Mouse (Mus musculus) lung, embryonic 15.5 days (tissue): Measurements from ENCODE around the gene Tmem151a. TPM values are rescaled to one million over a fixed set of nuclear protein-coding genes. Genes with fewer than 3 reads are reported as not detected.

Experiments used
- ATAC-seq: fragments of 200-750 bp; cut with Nextera tagmentation; 2 replicates; pipeline ENCODE4 v1.8.0; 2017; ENCODE audit warnings: moderate number of reproducible peaks, borderline replicate concordance; ENCODE audit not compliant: low FRiP score, low TSS enrichment; ENCODE audit errors: extremely low read depth
- H3K27ac ChIP-seq: fragments of 300-500 bp; sonication (generic); 2 replicates; pipeline ENCODE4 v1.5.1; 2015; ENCODE audit warnings: moderate library complexity, mild to moderate bottlenecking, inconsistent platforms
- H3K27me3 ChIP-seq: fragments of 300-500 bp; sonication (generic); 2 replicates; pipeline ENCODE4 v1.6.1; 2015; ENCODE audit warnings: inconsistent platforms
- H3K36me3 ChIP-seq: fragments of 300-500 bp; sonication (generic); 2 replicates; pipeline ENCODE4 v1.6.1; 2015; ENCODE audit warnings: inconsistent platforms
- H3K4me1 ChIP-seq: fragments of 300-500 bp; sonication (generic); 2 replicates; pipeline ENCODE4 v1.6.1; 2015; ENCODE audit warnings: inconsistent platforms
- H3K4me2 ChIP-seq: fragments of 300-500 bp; sonication (generic); 2 replicates; pipeline ENCODE4 v1.6.1; 2015; ENCODE audit warnings: inconsistent platforms, mild to moderate bottlenecking, moderate library complexity
- H3K4me3 ChIP-seq: fragments of 300-500 bp; sonication (generic); 2 replicates; pipeline ENCODE4 v1.5.1; 2015; ENCODE audit warnings: mild to moderate bottlenecking, inconsistent platforms
- H3K9ac ChIP-seq: fragments of 300-500 bp; sonication (generic); 2 replicates; pipeline ENCODE4 v1.6.1; 2015; ENCODE audit warnings: inconsistent platforms
- H3K9me3 ChIP-seq: fragments of 300-500 bp; sonication (generic); 2 replicates; pipeline ENCODE4 v1.6.1; 2016; ENCODE audit warnings: inconsistent platforms
- WGBS: fragments of 180-500 bp; shearing (Covaris S2); methylation state at CpG from one replicate; pipeline ENCODE4 v1.1.7; 2015; 5-methylcytosine and 5-hydroxymethylcytosine counted together
- polyA plus RNA-seq: library from polyadenylated mRNA; unstranded; fragments of >200 nt; fragmentation: Nextera tagmentation; extraction: Ambion mirVana; gene quantifications from 2 replicates; pipeline ENCODE4 v1.2.1, GENCODE M21; 2015

The Tmem151a gene
- polyA plus RNA-seq, 1 experiment from 2014 or later, result 4.6 TPM

DNA sequence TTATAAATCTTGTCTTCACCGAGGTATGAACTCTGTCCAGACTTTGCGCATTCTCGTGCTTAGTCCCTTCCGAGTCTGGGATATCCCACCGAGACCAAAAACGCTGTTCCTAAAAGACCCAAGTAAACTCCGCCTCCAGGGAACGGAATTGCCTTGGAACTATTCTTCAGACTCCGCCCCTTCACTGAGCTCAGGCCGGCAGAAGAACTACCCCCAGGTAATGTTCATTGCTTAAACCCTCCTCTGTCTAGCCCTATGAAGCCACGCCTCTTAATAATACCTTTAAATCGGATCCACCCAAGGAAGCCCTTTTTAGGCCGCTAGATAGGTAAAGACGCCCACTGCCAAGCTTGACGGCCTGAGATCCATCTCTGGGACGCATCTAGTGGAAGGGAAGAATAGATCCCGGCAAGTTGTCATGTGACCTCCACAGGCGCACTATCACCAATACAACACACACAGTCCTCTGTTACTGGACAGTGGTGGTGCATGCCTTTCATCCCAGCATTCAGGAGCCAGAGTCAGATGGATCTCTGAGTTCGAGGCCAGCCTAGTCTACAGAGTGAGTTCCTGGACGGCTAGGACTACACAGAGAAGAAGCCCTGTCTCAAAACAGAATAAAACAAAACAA is 12.8 kb downstream of the Tmem151a start:
- peaks cover 44% of the 10 kb centered on the region for H3K4me1 ChIP-seq
- peak overlapping the region; percentile 62 for H3K4me3 ChIP-seq
- peak overlapping the region; percentile 87 for H3K4me2 ChIP-seq
- H3K36me3 ChIP-seq, result no peaks in the 10 kb centered on the region
- peaks cover 41% of the 10 kb centered on the region for H3K27me3 ChIP-seq
- ATAC-seq, result peak; percentile 29
- H3K27ac ChIP-seq, result peak overlapping the region; percentile 88
- 0 out of 2 replicates have a peak overlapping the region, but pooled peaks have one; percentile 65 for H3K9ac ChIP-seq
- 2% methylated on average over 20 of the region's 20 CpGs for WGBS
- no peaks in the 10 kb centered on the region for H3K9me3 ChIP-seq

GRCm38 (mm10) chr19:5071545-5072369 is 13.6 kb downstream of the Tmem151a start:
- WGBS, result under 1% methylated on average over 40 of the region's 40 CpGs
- Histone ChIP-seq H3K27ac (peak overlapping the region; percentile 88), H3K9me3 (no peaks in the 10 kb centered on the region), H3K27me3 (peaks cover 49% of the 10 kb centered on the region), H3K4me1 (peaks cover 52% of the 10 kb centered on the region), H3K4me3 (peak overlapping the region; percentile 62), H3K36me3 (no peaks in the 10 kb centered on the region), H3K9ac (peak overlapping the region; percentile 65), H3K4me2 (peak overlapping the region; percentile 87)
- peak; percentile 80 for ATAC-seq

- no peak for ATAC-seq
- 6% methylated on average over 11 of the region's 11 CpGs for WGBS
- Histone ChIP-seq H3K36me3 (no peaks in the 10 kb centered on the region), H3K27ac (peak overlapping the region; percentile 88), H3K9me3 (no peaks in the 10 kb centered on the region), H3K4me3 (peak overlapping the region; percentile 62), H3K4me1 (peaks cover 55% of the 10 kb centered on the region), H3K9ac (peak overlapping the region; percentile 65), H3K4me2 (peak overlapping the region; percentile 87), H3K27me3 (peaks cover 50% of the 10 kb centered on the region)
These were observed 14.3 kb downstream of the Tmem151a start for GRCm38 (mm10) chr19:5071077-5071476.

DNA sequence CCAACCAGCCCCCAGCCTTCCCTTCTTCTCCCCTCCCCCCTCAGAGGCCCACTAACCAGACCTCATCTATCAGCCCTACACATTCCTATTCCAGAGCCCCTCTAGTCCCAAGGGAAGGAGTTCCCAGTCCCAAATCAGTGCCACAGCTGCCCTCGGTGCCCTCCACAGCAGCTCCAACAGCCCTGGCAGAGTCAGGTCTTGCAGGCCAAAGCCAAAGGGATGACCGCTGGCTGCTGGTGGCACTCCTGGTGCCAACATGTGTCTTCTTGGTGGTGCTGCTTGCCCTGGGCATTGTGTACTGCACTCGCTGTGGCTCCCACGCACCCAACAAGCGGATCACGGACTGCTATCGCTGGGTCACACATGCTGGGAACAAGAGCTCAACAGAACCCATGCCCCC is 15.4 kb downstream of the Tmem151a start:
- H3K9ac ChIP-seq, result peak overlapping the region; percentile 65
- peak overlapping the region; percentile 62 for H3K4me3 ChIP-seq
- no peaks in the 10 kb centered on the region for H3K9me3 ChIP-seq
- WGBS, result 55% methylated on average over 7 of the region's 7 CpGs
- ATAC-seq, result no peak
- H3K4me2 ChIP-seq, result peak overlapping the region; percentile 87
- H3K36me3 ChIP-seq, result no peaks in the 10 kb centered on the region
- peaks cover 50% of the 10 kb centered on the region for H3K27me3 ChIP-seq
- peak overlapping the region; percentile 56 for H3K27ac ChIP-seq
- H3K4me1 ChIP-seq, result peaks cover 62% of the 10 kb centered on the region

- 61% methylated on average over 5 of the region's 5 CpGs for WGBS
- Histone ChIP-seq H3K27ac (peak overlapping the region; percentile 56; the same call in 1 of the 2 replicates), H3K9ac (peak overlapping the region; percentile 65), H3K4me3 (peak overlapping the region; percentile 62), H3K27me3 (peaks cover 50% of the 10 kb centered on the region), H3K4me2 (peak overlapping the region; percentile 87), H3K36me3 (no peaks in the 10 kb centered on the region), H3K9me3 (no peaks in the 10 kb centered on the region), H3K4me1 (peaks cover 62% of the 10 kb centered on the region)
- no peak for ATAC-seq
These were observed 15.8 kb downstream of the Tmem151a start for GRCm38 (mm10) chr19:5069486-5069885.

DNA sequence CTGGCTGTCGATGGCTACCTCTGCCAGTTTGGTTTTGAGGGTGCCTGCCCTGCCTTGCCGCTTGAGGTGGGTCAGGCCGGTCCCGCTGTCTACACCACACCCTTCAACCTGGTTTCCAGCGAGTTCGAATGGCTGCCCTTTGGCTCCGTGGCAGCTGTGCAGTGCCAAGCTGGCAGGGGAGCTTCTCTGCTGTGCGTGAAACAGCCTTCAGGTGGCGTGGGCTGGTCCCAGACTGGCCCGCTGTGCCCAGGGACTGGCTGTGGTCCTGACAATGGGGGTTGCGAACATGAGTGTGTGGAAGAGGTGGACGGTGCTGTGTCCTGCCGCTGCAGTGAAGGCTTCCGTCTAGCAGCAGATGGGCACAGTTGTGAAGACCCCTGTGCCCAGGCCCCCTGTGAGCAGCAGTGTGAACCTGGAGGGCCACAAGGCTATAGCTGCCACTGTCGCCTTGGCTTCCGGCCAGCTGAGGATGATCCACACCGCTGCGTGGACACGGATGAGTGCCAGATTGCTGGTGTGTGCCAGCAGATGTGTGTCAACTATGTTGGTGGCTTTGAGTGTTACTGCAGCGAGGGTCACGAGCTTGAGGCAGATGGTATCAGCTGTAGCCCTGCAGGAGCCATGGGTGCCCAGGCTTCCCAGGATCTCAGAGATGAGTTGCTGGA is 16.6 kb downstream of the Tmem151a start:
- Histone ChIP-seq H3K4me3 (peak overlapping the region; percentile 62), H3K9ac (peak overlapping the region; percentile 65), H3K9me3 (no peaks in the 10 kb centered on the region), H3K27me3 (peaks cover 46% of the 10 kb centered on the region), H3K27ac (peak overlapping the region; percentile 75), H3K4me1 (peaks cover 62% of the 10 kb centered on the region), H3K4me2 (peak overlapping the region; percentile 87), H3K36me3 (no peaks in the 10 kb centered on the region)
- ATAC-seq, result no peak
- 19% methylated on average over 21 of the region's 21 CpGs for WGBS

GRCm38 (mm10) chr19:5067867-5068569 is 17.3 kb downstream of the Tmem151a start, which contains the start of gene Cd248:
Gene Cd248 (plus strand): TSS chr19:5068078.
- peaks cover 62% of the 10 kb centered on the region for H3K4me1 ChIP-seq
- peak within 1 kb of the TSS; percentile 87 for H3K27ac ChIP-seq
- peak; percentile 69 for ATAC-seq
- H3K36me3 ChIP-seq, result no peaks in the 10 kb centered on the region
- no peaks in the 10 kb centered on the region for H3K9me3 ChIP-seq
- peak within 1 kb of the TSS; percentile 87 for H3K4me2 ChIP-seq
- H3K27me3 ChIP-seq, result peaks cover 45% of the 10 kb centered on the region
- H3K4me3 ChIP-seq, result peak within 1 kb of the TSS; percentile 62
- H3K9ac ChIP-seq, result peak within 1 kb of the TSS; percentile 65
- 2% methylated on average over 45 of the region's 56 CpGs for WGBS

GRCm38 (mm10) chr19:5067040-5067799 is 18.1 kb downstream of the Tmem151a start:
- ATAC-seq, result peak; percentile 16; the same call in 1 of the 2 replicates
- Histone ChIP-seq H3K27me3 (peaks cover 45% of the 10 kb centered on the region), H3K4me1 (peaks cover 56% of the 10 kb centered on the region), H3K4me3 (peak overlapping the region; percentile 62), H3K9me3 (no peaks in the 10 kb centered on the region), H3K36me3 (no peaks in the 10 kb centered on the region), H3K4me2 (peak overlapping the region; percentile 87), H3K9ac (no peak overlapping the region), H3K27ac (peak overlapping the region; percentile 87)
- 6% methylated on average over 15 of the region's 15 CpGs for WGBS

DNA sequence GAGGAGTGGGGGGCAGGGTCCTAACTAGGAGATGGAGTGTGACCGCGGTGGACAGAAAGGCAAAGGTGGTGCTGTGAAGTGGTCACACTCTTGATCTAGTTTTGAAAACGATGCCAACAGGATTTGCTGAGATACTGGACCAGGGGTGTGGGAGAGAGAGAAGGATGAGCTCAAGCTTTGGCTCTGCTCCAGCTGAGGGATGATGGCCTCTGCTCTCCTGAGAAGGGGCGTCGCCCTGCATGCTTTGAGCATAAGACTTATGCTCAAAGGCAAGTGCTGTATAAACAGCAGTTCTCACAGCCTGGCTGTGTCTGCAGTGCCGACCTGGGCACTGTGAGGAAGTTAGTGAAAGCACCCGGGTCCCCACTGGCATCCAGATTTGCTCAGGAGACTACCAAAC is 20.2 kb downstream of the Tmem151a start:
- Histone ChIP-seq H3K9me3 (no peaks in the 10 kb centered on the region), H3K27me3 (peaks cover 32% of the 10 kb centered on the region), H3K9ac (no peak overlapping the region), H3K4me1 (peaks cover 59% of the 10 kb centered on the region), H3K36me3 (no peaks in the 10 kb centered on the region), H3K4me2 (no peak overlapping the region), H3K4me3 (no peak overlapping the region), H3K27ac (no peak overlapping the region)
- WGBS, result 25% methylated on average over 7 of the region's 7 CpGs
- ATAC-seq, result no peak

GRCm38 (mm10) chr19:5062446-5062845 is 22.9 kb downstream of the Tmem151a start:
- Histone ChIP-seq H3K27ac (no peak overlapping the region), H3K4me2 (no peak overlapping the region), H3K9me3 (no peaks in the 10 kb centered on the region), H3K4me3 (no peak overlapping the region), H3K9ac (no peak overlapping the region), H3K4me1 (peaks cover 62% of the 10 kb centered on the region), H3K27me3 (peaks cover 8% of the 10 kb centered on the region; the same call in 1 of the 2 replicates), H3K36me3 (no peaks in the 10 kb centered on the region)
- 70% methylated on average over 6 of the region's 6 CpGs for WGBS
- ATAC-seq, result no peak
